ENCODE assay signal across 18 mouse cellular contexts in the genomic region with DNA sequence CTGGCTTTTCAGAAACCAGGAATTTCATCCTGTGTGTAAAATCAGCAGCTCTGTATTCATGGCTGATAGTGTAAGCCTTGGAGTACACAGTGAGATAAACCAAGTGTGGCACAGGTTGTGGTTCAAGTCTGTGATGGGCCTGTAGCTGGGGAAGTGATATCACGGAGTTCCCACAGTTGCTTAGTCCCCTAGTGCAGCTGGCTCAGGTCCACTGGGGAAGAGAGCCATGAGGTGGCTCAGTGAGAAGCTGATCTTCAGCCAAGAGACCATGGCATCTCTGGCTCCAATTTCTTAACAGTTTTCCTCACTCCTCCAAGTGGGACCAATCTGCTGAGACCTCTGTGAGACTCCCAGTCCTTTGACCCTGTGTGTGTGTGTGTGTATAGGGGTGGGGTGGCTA. TPM values are rescaled to one million over a fixed set of nuclear protein-coding genes. Genes with fewer than 3 reads are reported as not detected.
DNase-seq lines count a peak whose midpoint lies in the region; ATAC-seq and TF ChIP-seq lines count a peak whose summit lies in the region.
"Had no signal": no experiment of that assay in that cellular context is flagged by ENCODE, and none has a peak within 500 bp of the region (broad histone marks: within the 10 kb centered on the region; RNA-seq: fewer than 3 reads in every experiment).

No protein-coding gene starts in this region.

- peak; percentile 12; the same call in 1 of the 2 replicates for ATAC-seq in forebrain, postnatal 0 days
- ATAC-seq in forebrain, embryonic 13.5 days, result no peak
- ATAC-seq in midbrain, postnatal 0 days (ENCODE audit: low FRiP score), result no peak
- no peak; the same call in 1 of the 2 replicates for ATAC-seq in midbrain, embryonic 16.5 days
- ATAC-seq in kidney, embryonic 16.5 days (ENCODE audit: low FRiP score, low TSS enrichment), result no peak
- ATAC-seq: lung, postnatal 0 days had no signal

- peak; percentile 58 for DNase-seq in forebrain, postnatal 0 days
- peak; percentile 68 for DNase-seq in midbrain, postnatal 0 days (ENCODE audit: low spot score)
- peak; percentile 63 for DNase-seq in cerebellum, adult 9-10 months
- DNase-seq in layer of hippocampus, adult 2 months (ENCODE audit: low spot score in 2 of 2), result no peak
- DNase-seq: B cell, adult 2 months; heart, adult 18-20 months; kidney, adult 11 months; kidney, postnatal 14 days had no signal

- 50% methylated on average over 1 of the region's 1 CpGs for WGBS in forebrain, postnatal 0 days
- WGBS in forebrain, embryonic 13.5 days, result 79% methylated on average over 1 of the region's 1 CpGs
- 52% methylated on average over 1 of the region's 1 CpGs for WGBS in midbrain, postnatal 0 days
- WGBS in midbrain, embryonic 16.5 days, result 71% methylated on average over 1 of the region's 1 CpGs
- 88% methylated on average over 1 of the region's 1 CpGs for WGBS in kidney, embryonic 16.5 days

- H3K27me3 ChIP-seq in forebrain, postnatal 0 days (ENCODE audit: insufficient read depth, low read length), result no peaks in the 10 kb centered on the region; the same call in 1 of the 2 replicates
- H3K27me3 ChIP-seq in forebrain, embryonic 13.5 days, result no peaks in the 10 kb centered on the region
- no peaks in the 10 kb centered on the region for H3K27me3 ChIP-seq in midbrain, postnatal 0 days (ENCODE audit: insufficient read depth, low read length)
- no peaks in the 10 kb centered on the region for H3K27me3 ChIP-seq in midbrain, embryonic 16.5 days (ENCODE audit: control insufficient read depth, insufficient read depth, low read depth, low read length)
- no peaks in the 10 kb centered on the region for H3K27me3 ChIP-seq in kidney, embryonic 16.5 days (ENCODE audit: insufficient read depth, low read length)
- H3K27me3 ChIP-seq: liver, embryonic 15.5 days; neural tube, embryonic 15.5 days had no signal

- no peaks in the 10 kb centered on the region for H3K36me3 ChIP-seq in forebrain, postnatal 0 days (ENCODE audit: insufficient read depth)
- H3K36me3 ChIP-seq in forebrain, embryonic 13.5 days (ENCODE audit: poor library complexity, severe bottlenecking), result no peaks in the 10 kb centered on the region
- no peaks in the 10 kb centered on the region for H3K36me3 ChIP-seq in midbrain, postnatal 0 days (ENCODE audit: insufficient read depth, low read length)
- no peaks in the 10 kb centered on the region for H3K36me3 ChIP-seq in midbrain, embryonic 16.5 days (ENCODE audit: control insufficient read depth, insufficient read depth, low read length)
- no peaks in the 10 kb centered on the region for H3K36me3 ChIP-seq in kidney, embryonic 16.5 days (ENCODE audit: insufficient read depth, low read length)
- H3K36me3 ChIP-seq: liver, embryonic 15.5 days; neural tube, embryonic 15.5 days had no signal

- H3K4me3 ChIP-seq in forebrain, postnatal 0 days (ENCODE audit: low read depth, low read length), result no peak overlapping the region
- no peak overlapping the region for H3K4me3 ChIP-seq in forebrain, embryonic 13.5 days
- H3K4me3 ChIP-seq in midbrain, postnatal 0 days (ENCODE audit: low read depth, low read length), result no peak overlapping the region
- H3K4me3 ChIP-seq in midbrain, embryonic 16.5 days (ENCODE audit: low read depth, low read length), result no peak overlapping the region
- H3K4me3 ChIP-seq in kidney, embryonic 16.5 days (ENCODE audit: low read length), result no peak overlapping the region
- no peak overlapping the region for H3K4me3 ChIP-seq in layer of hippocampus, adult 2 months
- H3K4me3 ChIP-seq: liver, embryonic 15.5 days; megakaryocyte, embryonic 14.5 days; myocyte; neural tube, embryonic 15.5 days had no signal

- H3K9me3 ChIP-seq in forebrain, postnatal 0 days (ENCODE audit: low read length), result no peaks in the 10 kb centered on the region
- no peaks in the 10 kb centered on the region for H3K9me3 ChIP-seq in forebrain, embryonic 13.5 days (replicated peaks)
- H3K9me3 ChIP-seq in midbrain, postnatal 0 days (ENCODE audit: low read length), result no peaks in the 10 kb centered on the region
- H3K9me3 ChIP-seq in midbrain, embryonic 16.5 days (replicated peaks; ENCODE audit: control insufficient read depth, low read length, poor library complexity, severe bottlenecking), result no peaks in the 10 kb centered on the region
- H3K9me3 ChIP-seq in kidney, embryonic 16.5 days (ENCODE audit: low read length), result no peaks in the 10 kb centered on the region
- H3K9me3 ChIP-seq: liver, embryonic 15.5 days; megakaryocyte, embryonic 14.5 days; neural tube, embryonic 15.5 days had no signal

- no peak overlapping the region for H3K27ac ChIP-seq in forebrain, postnatal 0 days (ENCODE audit: low read depth, low read length)
- no peak overlapping the region for H3K27ac ChIP-seq in forebrain, embryonic 13.5 days
- H3K27ac ChIP-seq in midbrain, postnatal 0 days (ENCODE audit: low read depth, low read length), result no peak overlapping the region
- H3K27ac ChIP-seq in midbrain, embryonic 16.5 days (ENCODE audit: low read length), result no peak overlapping the region
- no peak overlapping the region for H3K27ac ChIP-seq in kidney, embryonic 16.5 days (ENCODE audit: low read length)
- no peak overlapping the region for H3K27ac ChIP-seq in layer of hippocampus, adult 2 months
- H3K27ac ChIP-seq: liver, embryonic 15.5 days; neural tube, embryonic 15.5 days; stomach, postnatal 0 days had no signal

- no peak overlapping the region for H3K4me2 ChIP-seq in forebrain, postnatal 0 days (ENCODE audit: low read depth)
- no peak overlapping the region for H3K4me2 ChIP-seq in forebrain, embryonic 13.5 days
- no peak overlapping the region for H3K4me2 ChIP-seq in midbrain, postnatal 0 days (ENCODE audit: low read depth, low read length, poor library complexity, severe bottlenecking)
- H3K4me2 ChIP-seq in midbrain, embryonic 16.5 days (ENCODE audit: low read length), result no peak overlapping the region
- no peak overlapping the region for H3K4me2 ChIP-seq in kidney, embryonic 16.5 days (replicated peaks; ENCODE audit: low read depth, low read length)
- H3K4me2 ChIP-seq: liver, embryonic 15.5 days; neural tube, embryonic 15.5 days had no signal

- H3K4me1 ChIP-seq in forebrain, postnatal 0 days (ENCODE audit: insufficient read depth), result no peaks in the 10 kb centered on the region
- peaks cover 11% of the 10 kb centered on the region for H3K4me1 ChIP-seq in forebrain, embryonic 13.5 days
- H3K4me1 ChIP-seq in midbrain, postnatal 0 days (ENCODE audit: insufficient read depth, low read length), result no peaks in the 10 kb centered on the region
- H3K4me1 ChIP-seq in midbrain, embryonic 16.5 days (ENCODE audit: control insufficient read depth, insufficient read depth, low read length), result peaks cover 5% of the 10 kb centered on the region; the same call in 1 of the 2 replicates
- no peaks in the 10 kb centered on the region for H3K4me1 ChIP-seq in kidney, embryonic 16.5 days (ENCODE audit: insufficient read depth, low read length)
- H3K4me1 ChIP-seq: liver, embryonic 15.5 days; megakaryocyte, embryonic 14.5 days had no signal

- no peak for TF ChIP-seq CTCF in forebrain, postnatal 0 days (IDR thresholded peaks at IDR 0.05; ENCODE audit: low read depth)
- TF ChIP-seq CTCF in midbrain, postnatal 0 days (IDR thresholded peaks at IDR 0.05), result no peak
- TF ChIP-seq CTCF in layer of hippocampus, adult 2 months (conservative IDR thresholded peaks at IDR 0.05), result no peak

- no peak overlapping the region for H3K9ac ChIP-seq in forebrain, postnatal 0 days
- no peak overlapping the region for H3K9ac ChIP-seq in forebrain, embryonic 13.5 days
- no peak overlapping the region for H3K9ac ChIP-seq in midbrain, postnatal 0 days (replicated peaks; ENCODE audit: low read length, poor library complexity, severe bottlenecking)
- no peak overlapping the region for H3K9ac ChIP-seq in midbrain, embryonic 16.5 days (ENCODE audit: low read depth, low read length)
- H3K9ac ChIP-seq in kidney, embryonic 16.5 days (replicated peaks; ENCODE audit: low read length), result no peak overlapping the region
- H3K9ac ChIP-seq: liver, embryonic 15.5 days; neural tube, embryonic 15.5 days had no signal

RNA-seq across cellular contexts. Expression of a gene that starts 54.4 kb away (rescaled TPM):
- 26.7 and 41.1 TPM in 2 replicates for total RNA-seq in forebrain, postnatal 0 days (2014; rRNA removed)
- polyA plus RNA-seq in forebrain, postnatal 0 days (2015; fragmentation: Nextera tagmentation; extraction: Ambion mirVana), result 18.6 and 19.6 TPM in 2 replicates
- 8.5 and 12.2 TPM in 2 replicates for polyA plus RNA-seq in forebrain, embryonic 13.5 days (2015; fragmentation: Nextera tagmentation; extraction: Ambion mirVana)
- total RNA-seq in midbrain, postnatal 0 days (2014; rRNA removed), result 32.0 and 33.5 TPM in 2 replicates
- 12.1 and 15.3 TPM in 2 replicates for polyA plus RNA-seq in midbrain, postnatal 0 days (2015; fragmentation: Nextera tagmentation; extraction: Ambion mirVana)
- polyA plus RNA-seq in midbrain, embryonic 16.5 days (2015; fragmentation: Nextera tagmentation; extraction: Ambion mirVana), result 11.9 and 12.5 TPM in 2 replicates
- polyA plus RNA-seq in kidney, embryonic 16.5 days (2015; fragmentation: Nextera tagmentation; extraction: Ambion mirVana), result 39.8 and 43.8 TPM in 2 replicates
- 10 to 100 TPM in 1 of 2 experiments, 1 to 10 TPM in 1; 8.1 to 10.8 TPM for total RNA-seq in layer of hippocampus, adult 2 months (2021)
- total RNA-seq: hematopoietic stem cell, adult 5-6 weeks had no signal

Comparison
In these comparisons a context has a peak if more than half of its experiments do, and no peak if none do; other contexts are left out.
1. DNase-seq: peak in forebrain, postnatal 0 days (single experiment), midbrain, postnatal 0 days (single experiment) and cerebellum, adult 9-10 months (single experiment); none in layer of hippocampus, adult 2 months (0 of 2).